Mouse (Mus musculus): ENCODE measurements around the gene Bbip1.

DNA sequence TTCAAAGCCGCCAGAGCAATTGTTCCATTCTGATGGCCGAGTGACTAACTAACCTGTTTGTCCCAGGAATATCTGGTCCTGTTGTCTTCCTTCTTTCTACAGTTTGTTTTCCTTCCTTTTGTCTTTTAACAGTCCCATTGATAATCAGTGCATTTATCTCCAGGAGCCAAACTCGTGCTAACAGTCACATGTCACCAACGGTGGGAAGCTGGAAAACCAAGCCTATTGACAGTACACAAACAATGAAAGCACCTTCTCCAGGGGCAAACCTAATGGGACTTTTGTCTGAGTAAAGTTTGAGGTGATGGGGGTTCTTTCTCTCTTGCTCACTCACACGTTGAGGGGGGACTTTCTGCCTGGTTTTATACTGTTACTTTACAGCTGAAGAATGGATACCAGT is 54.2 kb downstream of the Bbip1 start:
- no peak; the same call in 1 of the 2 replicates for TF ChIP-seq MYC (IDR thresholded peaks at IDR 0.05; ENCODE audit: low read depth, low read length)
- TF ChIP-seq CTCF (IDR thresholded peaks at IDR 0.05 in 2 of 3, conservative IDR thresholded peaks at IDR 0.05 in 1 of 3; ENCODE audit: control insufficient read depth in 1 of 3, insufficient read depth in 1 of 3, low read depth in 2 of 3, low read length in 3 of 3, poor library complexity in 1 of 3, severe bottlenecking in 1 of 3), result no peak
- TF ChIP-seq POLR2A (IDR thresholded peaks at IDR 0.05; ENCODE audit: control insufficient read depth in 1 of 2, insufficient read depth in 1 of 2, low read depth in 1 of 2, low read length in 2 of 2, poor library complexity in 1 of 2), result no peak
- no peak for TF ChIP-seq HCFC1 (IDR thresholded peaks at IDR 0.05; ENCODE audit: low read depth, low read length)
- no peak for TF ChIP-seq E2F4 (IDR thresholded peaks at IDR 0.05; ENCODE audit: borderline replicate concordance, low read depth, low read length)
- peak; percentile 64 for TF ChIP-seq CHD1 (IDR thresholded peaks at IDR 0.05; ENCODE audit: low read depth, low read length)
- no peak for TF ChIP-seq POLR2AphosphoS2 (IDR thresholded peaks at IDR 0.05; ENCODE audit: low read length)

Measured in MEL (cell line).